In the genomic region with DNA sequence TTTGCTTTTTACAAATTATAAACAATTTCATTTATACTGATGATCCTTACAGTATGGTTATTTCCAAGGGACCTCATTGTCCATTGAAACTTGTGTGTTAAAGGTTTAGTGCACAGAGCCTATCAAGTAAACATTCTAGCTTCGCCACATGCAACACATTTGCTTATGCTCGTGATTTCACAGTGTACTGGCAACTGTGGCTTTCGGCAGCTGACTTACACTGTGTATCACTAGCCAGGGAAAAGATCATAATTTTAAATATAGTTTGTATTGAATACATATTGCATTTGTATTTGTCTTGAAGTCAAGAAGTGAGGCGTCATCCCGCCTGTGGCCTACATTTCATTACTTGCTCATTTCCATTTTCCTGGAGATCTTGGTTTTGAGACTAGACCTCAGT, we compare ENCODE assay signal across 26 mouse cellular contexts.
"Had no signal": no experiment of that assay in that cellular context is flagged by ENCODE, and none has a peak within 500 bp of the region (broad histone marks: within the 10 kb centered on the region; RNA-seq: fewer than 3 reads in every experiment).

No protein-coding gene starts in this region.

- H3K27ac ChIP-seq: heart, adult 2 months; heart, embryonic 13.5 days; heart, embryonic 15.5 days; hindbrain, embryonic 13.5 days; hindbrain, embryonic 15.5 days; hindbrain, postnatal 0 days; kidney, embryonic 15.5 days; kidney, postnatal 0 days; limb, embryonic 13.5 days; limb, embryonic 15.5 days; liver, embryonic 12.5 days had no signal

- ATAC-seq: hindbrain, postnatal 0 days; intestine, embryonic 16.5 days; liver, embryonic 12.5 days had no signal

- H3K27me3 ChIP-seq: heart, embryonic 13.5 days; heart, embryonic 15.5 days; hindbrain, embryonic 13.5 days; hindbrain, embryonic 15.5 days; kidney, embryonic 15.5 days; limb, embryonic 13.5 days; limb, embryonic 15.5 days; liver, embryonic 12.5 days had no signal

- H3K4me3 ChIP-seq: heart, adult 2 months; heart, embryonic 13.5 days; heart, embryonic 15.5 days; hindbrain, embryonic 13.5 days; hindbrain, embryonic 15.5 days; kidney, embryonic 15.5 days; limb, embryonic 13.5 days; limb, embryonic 15.5 days; liver, embryonic 12.5 days had no signal

- H3K9me3 ChIP-seq: heart, embryonic 13.5 days; heart, embryonic 15.5 days; hindbrain, embryonic 13.5 days; hindbrain, embryonic 15.5 days; kidney, embryonic 15.5 days; limb, embryonic 13.5 days; limb, embryonic 15.5 days; liver, embryonic 12.5 days had no signal

- H3K4me2 ChIP-seq: heart, embryonic 11.5 days; heart, embryonic 13.5 days; heart, embryonic 15.5 days; hindbrain, embryonic 13.5 days; hindbrain, embryonic 15.5 days; kidney, embryonic 15.5 days; limb, embryonic 13.5 days; limb, embryonic 15.5 days; liver, embryonic 12.5 days had no signal

- H3K36me3 ChIP-seq: heart, embryonic 13.5 days; heart, embryonic 15.5 days; hindbrain, embryonic 13.5 days; hindbrain, embryonic 15.5 days; kidney, embryonic 15.5 days; limb, embryonic 13.5 days; limb, embryonic 15.5 days; liver, embryonic 12.5 days had no signal

- H3K4me1 ChIP-seq: heart, embryonic 13.5 days; heart, embryonic 15.5 days; kidney, embryonic 15.5 days; limb, embryonic 13.5 days; limb, embryonic 15.5 days; liver, embryonic 12.5 days had no signal

- DNase-seq: gastrocnemius, postnatal 14 days; gastrocnemius, postnatal 36 days; heart, adult 11 months; heart, adult 2 months; heart, postnatal 14 days; heart, postnatal 36 days; kidney, adult 11 months; kidney, adult 2 months; kidney, adult 9 months; kidney, postnatal 14 days; kidney, postnatal 36 days; layer of hippocampus, adult 9-11 months; layer of hippocampus, postnatal 36 days; left cerebral cortex, postnatal 4 days had no signal

- H3K9ac ChIP-seq: heart, embryonic 13.5 days; heart, embryonic 15.5 days; hindbrain, embryonic 13.5 days; hindbrain, embryonic 15.5 days; kidney, embryonic 15.5 days; limb, embryonic 13.5 days; limb, embryonic 15.5 days; liver, embryonic 12.5 days had no signal
